Mouse (Mus musculus) stomach, postnatal 0 days (tissue): ENCODE measurements around the gene 1110051M20Rik.

ENCODE experiments used
- CTCF ChIP-seq: IDR thresholded peaks from 2 replicates; pipeline ENCODE4 v1.5.1; 2016; ENCODE audit warnings: antibody characterized with exemption, low read depth, mild to moderate bottlenecking, moderate library complexity
- EP300 ChIP-seq: optimal IDR thresholded peaks from 2 replicates; pipeline ENCODE3; 2016; ENCODE audit warnings: antibody characterized with exemption

- TF ChIP-seq CTCF = no peak
- no peak for TF ChIP-seq EP300
Measured at GRCm38 (mm10) chr2:91331051-91331843, 113.3 kb downstream of the 1110051M20Rik start.
